Mouse (Mus musculus): ENCODE results near the gene Pmf1. TPM values are rescaled to one million over a fixed set of nuclear protein-coding genes. Genes with fewer than 3 reads are reported as not detected.

Pmf1 gene
- total and polyA plus RNA-seq, 2 experiments: 12.9 to 68.1 TPM

DNA sequence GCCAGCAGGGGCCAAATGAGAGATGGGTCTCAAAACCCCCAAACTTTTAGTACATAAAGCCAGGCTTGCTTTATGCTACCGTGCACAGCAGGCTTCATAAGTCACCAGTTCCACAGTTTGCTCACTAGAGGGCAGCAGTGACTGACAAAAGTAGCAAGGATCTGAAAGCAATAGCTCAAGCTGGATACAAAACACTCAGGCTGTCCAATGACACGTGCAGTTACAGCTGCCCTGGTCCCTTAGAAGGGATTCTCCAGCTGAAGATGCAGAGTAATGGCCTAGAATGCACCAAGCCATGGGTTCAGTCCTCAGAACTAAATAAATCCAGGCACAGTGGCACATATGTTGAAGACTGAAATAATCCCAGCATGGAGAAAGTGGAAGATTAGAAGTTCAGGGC, 3.0 kb downstream of the Pmf1 start:
- H3K27me3 ChIP-seq (ENCODE audit: control insufficient read depth, insufficient read depth, low read length): no peaks in the 10 kb centered on the region
- H3K4me3 ChIP-seq (ENCODE audit: insufficient read depth, low read depth, low read length): no peak overlapping the region
- H3K79me2 ChIP-seq (ENCODE audit: control insufficient read depth, insufficient read depth, low read length): peaks cover 4% of the 10 kb centered on the region; the same call in 1 of the 2 replicates
- 1% methylated on average over 2 of the region's 2 CpGs for WGBS
- peak; percentile 83 for DNase-seq (ENCODE audit: extremely low read depth, low read depth, low spot score)
- H3K36me3 ChIP-seq (ENCODE audit: control insufficient read depth, insufficient read depth, low read length): peaks cover 2% of the 10 kb centered on the region; the same call in 1 of the 2 replicates
- H3K4me1 ChIP-seq (ENCODE audit: control insufficient read depth, insufficient read depth, low read length): peaks cover 24% of the 10 kb centered on the region
- no peak overlapping the region for H3K27ac ChIP-seq (replicated peaks; ENCODE audit: insufficient read depth, low read depth, low read length)
- TF ChIP-seq POLR2A (IDR thresholded peaks at IDR 0.05; ENCODE audit: extremely low read depth, insufficient read depth, low read length) (no peak), CTCF (IDR thresholded peaks at IDR 0.05; ENCODE audit: low read depth, low read length) (peak; percentile 61)
- H3K9ac ChIP-seq (ENCODE audit: low read depth, low read length): no peak overlapping the region

GRCm38 (mm10) chr3:88403522-88404230, 6.5 kb downstream of the Pmf1 start:
- Histone ChIP-seq H3K36me3 (ENCODE audit: control insufficient read depth, insufficient read depth, low read length) (peaks cover 2% of the 10 kb centered on the region; the same call in 1 of the 2 replicates), H3K4me1 (ENCODE audit: control insufficient read depth, insufficient read depth, low read length) (peaks cover 7% of the 10 kb centered on the region), H3K9ac (ENCODE audit: low read depth, low read length) (no peak overlapping the region), H3K27me3 (ENCODE audit: control insufficient read depth, insufficient read depth, low read length) (no peaks in the 10 kb centered on the region), H3K79me2 (ENCODE audit: control insufficient read depth, insufficient read depth, low read length) (peaks cover 4% of the 10 kb centered on the region; the same call in 1 of the 2 replicates), H3K4me3 (ENCODE audit: insufficient read depth, low read depth, low read length) (no peak overlapping the region), H3K27ac (replicated peaks; ENCODE audit: insufficient read depth, low read depth, low read length) (no peak overlapping the region)
- TF ChIP-seq POLR2A (IDR thresholded peaks at IDR 0.05; ENCODE audit: extremely low read depth, insufficient read depth, low read length) (no peak), CTCF (IDR thresholded peaks at IDR 0.05; ENCODE audit: low read depth, low read length) (no peak)
- WGBS: 92% methylated on average over 10 of the region's 10 CpGs
- DNase-seq (ENCODE audit: extremely low read depth, low read depth, low spot score): no peak

- no peak overlapping the region for H3K27ac ChIP-seq (replicated peaks; ENCODE audit: insufficient read depth, low read depth, low read length)
- H3K9ac ChIP-seq (ENCODE audit: low read depth, low read length): no peak overlapping the region
- H3K36me3 ChIP-seq (ENCODE audit: control insufficient read depth, insufficient read depth, low read length): no peaks in the 10 kb centered on the region; the same call in 1 of the 2 replicates
- H3K27me3 ChIP-seq (ENCODE audit: control insufficient read depth, insufficient read depth, low read length): no peaks in the 10 kb centered on the region
- H3K79me2 ChIP-seq (ENCODE audit: control insufficient read depth, insufficient read depth, low read length): no peaks in the 10 kb centered on the region; the same call in 1 of the 2 replicates
- no peaks in the 10 kb centered on the region for H3K4me1 ChIP-seq (ENCODE audit: control insufficient read depth, insufficient read depth, low read length)
- TF ChIP-seq POLR2A (IDR thresholded peaks at IDR 0.05; ENCODE audit: extremely low read depth, insufficient read depth, low read length) (no peak), CTCF (IDR thresholded peaks at IDR 0.05; ENCODE audit: low read depth, low read length) (no peak)
- no peak for DNase-seq (ENCODE audit: extremely low read depth, low read depth, low spot score)
- WGBS: 85% methylated on average over 2 of the region's 2 CpGs
- H3K4me3 ChIP-seq (ENCODE audit: insufficient read depth, low read depth, low read length): no peak overlapping the region
Observed at GRCm38 (mm10) chr3:88398666-88399065, 11.5 kb downstream of the Pmf1 start.

DNA sequence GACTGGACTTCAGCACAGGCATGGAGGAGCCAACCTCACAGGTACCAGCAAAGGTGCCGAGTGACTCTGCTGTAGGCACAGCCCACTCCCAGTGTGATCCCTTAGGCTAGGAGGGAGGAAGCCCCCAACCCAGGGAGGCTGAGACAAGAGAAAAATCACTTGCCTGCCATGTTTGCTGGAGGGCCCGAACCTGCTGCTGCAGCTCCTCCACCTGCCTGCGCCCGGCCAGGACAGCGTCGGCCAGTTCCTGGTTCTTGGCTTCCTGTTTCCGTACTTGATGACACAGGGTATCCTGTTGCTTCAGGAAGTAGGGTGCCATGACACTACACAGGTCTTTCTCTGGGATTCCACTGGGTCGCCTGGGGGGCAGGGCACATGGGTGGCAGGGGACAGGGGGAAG, 14.4 kb downstream of the Pmf1 start:
- no peaks in the 10 kb centered on the region for H3K27me3 ChIP-seq (ENCODE audit: control insufficient read depth, insufficient read depth, low read length)
- WGBS: 92% methylated on average over 8 of the region's 8 CpGs
- no peak overlapping the region for H3K9ac ChIP-seq (ENCODE audit: low read depth, low read length)
- no peaks in the 10 kb centered on the region for H3K36me3 ChIP-seq (ENCODE audit: control insufficient read depth, insufficient read depth, low read length)
- DNase-seq (ENCODE audit: extremely low read depth, low read depth, low spot score): no peak
- no peaks in the 10 kb centered on the region for H3K4me1 ChIP-seq (ENCODE audit: control insufficient read depth, insufficient read depth, low read length)
- H3K79me2 ChIP-seq (ENCODE audit: control insufficient read depth, insufficient read depth, low read length): no peaks in the 10 kb centered on the region; the same call in 1 of the 2 replicates
- TF ChIP-seq CTCF (IDR thresholded peaks at IDR 0.05; ENCODE audit: low read depth, low read length) (no peak), POLR2A (IDR thresholded peaks at IDR 0.05; ENCODE audit: extremely low read depth, insufficient read depth, low read length) (no peak)
- H3K27ac ChIP-seq (replicated peaks; ENCODE audit: insufficient read depth, low read depth, low read length): no peak overlapping the region
- H3K4me3 ChIP-seq (ENCODE audit: insufficient read depth, low read depth, low read length): no peak overlapping the region

DNA sequence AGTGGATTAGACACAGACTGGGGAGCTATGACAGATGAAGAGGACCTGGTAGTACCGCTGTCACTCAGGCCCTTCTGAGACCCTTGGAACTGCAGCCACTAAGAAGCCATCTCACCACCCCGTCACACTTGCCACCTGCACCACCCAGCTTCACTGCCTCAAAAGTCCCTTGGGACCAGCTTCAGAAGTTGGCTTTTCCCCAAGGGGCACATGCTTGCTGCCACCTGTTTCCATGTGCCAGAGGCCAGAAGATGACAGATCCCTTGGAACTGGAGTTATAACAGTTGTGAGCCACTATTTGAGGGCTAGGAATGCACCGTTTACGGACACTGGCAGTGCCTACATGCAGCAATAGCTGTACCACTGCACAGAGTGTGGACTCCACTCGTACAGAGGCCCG, 14.8 kb downstream of the Pmf1 start:
- TF ChIP-seq POLR2A (IDR thresholded peaks at IDR 0.05; ENCODE audit: extremely low read depth, insufficient read depth, low read length): no peak
- TF ChIP-seq CTCF (IDR thresholded peaks at IDR 0.05; ENCODE audit: low read depth, low read length): no peak
- H3K4me3 ChIP-seq (ENCODE audit: insufficient read depth, low read depth, low read length): no peak overlapping the region
- no peaks in the 10 kb centered on the region for H3K36me3 ChIP-seq (ENCODE audit: control insufficient read depth, insufficient read depth, low read length)
- no peaks in the 10 kb centered on the region for H3K4me1 ChIP-seq (ENCODE audit: control insufficient read depth, insufficient read depth, low read length)
- no peaks in the 10 kb centered on the region for H3K27me3 ChIP-seq (ENCODE audit: control insufficient read depth, insufficient read depth, low read length)
- no peak overlapping the region for H3K9ac ChIP-seq (ENCODE audit: low read depth, low read length)
- 96% methylated on average over 6 of the region's 6 CpGs for WGBS
- H3K79me2 ChIP-seq (ENCODE audit: control insufficient read depth, insufficient read depth, low read length): no peaks in the 10 kb centered on the region
- no peak for DNase-seq (ENCODE audit: extremely low read depth, low read depth, low spot score)
- H3K27ac ChIP-seq (replicated peaks; ENCODE audit: insufficient read depth, low read depth, low read length): no peak overlapping the region

GRCm38 (mm10) chr3:88393776-88394375, 16.3 kb downstream of the Pmf1 start:
- H3K36me3 ChIP-seq (ENCODE audit: control insufficient read depth, insufficient read depth, low read length): no peaks in the 10 kb centered on the region
- WGBS: 96% methylated on average over 9 of the region's 9 CpGs
- DNase-seq (ENCODE audit: extremely low read depth, low read depth, low spot score): no peak
- H3K27ac ChIP-seq (replicated peaks; ENCODE audit: insufficient read depth, low read depth, low read length): no peak overlapping the region
- no peaks in the 10 kb centered on the region for H3K79me2 ChIP-seq (ENCODE audit: control insufficient read depth, insufficient read depth, low read length)
- H3K9ac ChIP-seq (ENCODE audit: low read depth, low read length): no peak overlapping the region
- no peaks in the 10 kb centered on the region for H3K27me3 ChIP-seq (ENCODE audit: control insufficient read depth, insufficient read depth, low read length)
- H3K4me3 ChIP-seq (ENCODE audit: insufficient read depth, low read depth, low read length): no peak overlapping the region
- TF ChIP-seq CTCF (IDR thresholded peaks at IDR 0.05; ENCODE audit: low read depth, low read length): no peak
- TF ChIP-seq POLR2A (IDR thresholded peaks at IDR 0.05; ENCODE audit: extremely low read depth, insufficient read depth, low read length): no peak
- no peaks in the 10 kb centered on the region for H3K4me1 ChIP-seq (ENCODE audit: control insufficient read depth, insufficient read depth, low read length)

Measured in liver, adult 2 months (tissue).